Mouse (Mus musculus): ENCODE measurements around the gene Cmtm2a. TPM values are rescaled to one million over a fixed set of nuclear protein-coding genes. Genes with fewer than 3 reads are reported as not detected.
"Not testable (repeated sequence)": the region's sequence is repeated elsewhere in the genome, so short reads cannot be mapped to it uniquely, and the experiment has no call there.

The Cmtm2a gene
- not detected in 2 replicates for total RNA-seq (2012; rRNA removed)
- not detected in 2 replicates for total RNA-seq (2014; rRNA removed)
- polyA plus RNA-seq (2012; ENCODE audit: insufficient read length, low read depth), result not detected in 2 replicates

- H3K27ac ChIP-seq (ENCODE audit: insufficient read depth, low read depth); H3K36me3 ChIP-seq (replicated peaks in 1 of 2; ENCODE audit: control insufficient read depth in 1 of 2, insufficient read depth in 1 of 2, low read length in 1 of 2); dilution Hi-C loops (cut with MboI; ENCODE audit: extremely low pct_ligation_motif_present, extremely low pct_unique_long_range_greater_than_20kb, low sequenced_read_pairs); H3K4me3 ChIP-seq (replicated peaks in 1 of 3; ENCODE audit: low read depth in 2 of 3, low read length in 2 of 3, poor library complexity in 1 of 3); H3K9me3 ChIP-seq (replicated peaks; ENCODE audit: low read length); H3K79me2 ChIP-seq (replicated peaks; ENCODE audit: control insufficient read depth, extremely low read depth, insufficient read depth, poor library complexity, severe bottlenecking); H3K27me3 ChIP-seq (replicated peaks); H3K4me1 ChIP-seq (ENCODE audit: control insufficient read depth in 1 of 2, insufficient read depth in 2 of 2); in situ Hi-C loops (cut with MboI; ENCODE audit: low pct_ligation_motif_present, low pct_unique_long_range_greater_than_20kb, low sequenced_read_pairs); DNase-seq (ENCODE audit: extremely low read depth); H3K9ac ChIP-seq (ENCODE audit: insufficient read depth, low read depth): not testable (repeated sequence)
- H3K4me2 ChIP-seq (ENCODE audit: insufficient read depth, low read depth, poor library complexity, severe bottlenecking), result peak within 1 kb of the TSS; percentile 44; the same call in 1 of the 2 replicates
These were observed at the start of gene Cmtm2a for GRCm38 (mm10) chr8:104293081-104293480. Cmtm2a (minus strand) TSS chr8:104293181.

- in situ Hi-C loops (cut with MboI; ENCODE audit: low pct_ligation_motif_present, low pct_unique_long_range_greater_than_20kb, low sequenced_read_pairs) (loop anchor here (5.0 kb wide), 1 partner anchor 65 kb away; no protein-coding TSS in a partner anchor), dilution Hi-C loops (cut with MboI; ENCODE audit: extremely low pct_ligation_motif_present, extremely low pct_unique_long_range_greater_than_20kb, low sequenced_read_pairs) (no loop called here)
- Histone ChIP-seq H3K36me3 (replicated peaks in 1 of 2; ENCODE audit: control insufficient read depth in 1 of 2, insufficient read depth in 1 of 2, low read length in 1 of 2) (peaks cover 0 to 32% of the 10 kb centered on the region in 2 experiments), H3K4me1 (ENCODE audit: control insufficient read depth in 1 of 2, insufficient read depth in 2 of 2) (peaks cover 3 to 30% of the 10 kb centered on the region in 2 experiments; a peak in 2 of 4 replicates), H3K27ac (ENCODE audit: insufficient read depth, low read depth) (no peak overlapping the region), H3K9me3 (replicated peaks; ENCODE audit: low read length) (no peaks in the 10 kb centered on the region), H3K4me2 (ENCODE audit: insufficient read depth, low read depth, poor library complexity, severe bottlenecking) (no peak overlapping the region), H3K79me2 (replicated peaks; ENCODE audit: control insufficient read depth, extremely low read depth, insufficient read depth, poor library complexity, severe bottlenecking) (no peaks in the 10 kb centered on the region), H3K27me3 (replicated peaks) (no peaks in the 10 kb centered on the region), H3K4me3 (replicated peaks in 1 of 3; ENCODE audit: low read depth in 2 of 3, low read length in 2 of 3, poor library complexity in 1 of 3) (no peak overlapping the region), H3K9ac (ENCODE audit: insufficient read depth, low read depth) (no peak overlapping the region)
- DNase-seq (ENCODE audit: extremely low read depth), result no peak
- TF ChIP-seq ELF1 (IDR thresholded peaks at IDR 0.05; ENCODE audit: low read depth, low read length) (no peak), ZKSCAN1 (IDR thresholded peaks at IDR 0.05; ENCODE audit: borderline replicate concordance, low read depth, low read length) (no peak), MAX (IDR thresholded peaks at IDR 0.05; ENCODE audit: low read length) (no peak)
These were observed 49.4 kb upstream of the Cmtm2a start for GRCm38 (mm10) chr8:104342426-104342825.

- dilution Hi-C loops (cut with MboI; ENCODE audit: extremely low pct_ligation_motif_present, extremely low pct_unique_long_range_greater_than_20kb, low sequenced_read_pairs), result no loop called here
- H3K4me1 ChIP-seq (ENCODE audit: control insufficient read depth in 1 of 2, insufficient read depth in 2 of 2), result peaks cover 3 to 30% of the 10 kb centered on the region in 2 experiments; a peak in 2 of 4 replicates
These were observed 48.7 kb upstream of the Cmtm2a start for GRCm38 (mm10) chr8:104341678-104342077.

GRCm38 (mm10) chr8:104341106-104341561 is 48.2 kb upstream of the Cmtm2a start:
- Histone ChIP-seq H3K4me1 (ENCODE audit: control insufficient read depth in 1 of 2, insufficient read depth in 2 of 2) (peaks cover 3 to 30% of the 10 kb centered on the region in 2 experiments; a peak in 2 of 4 replicates), H3K9me3 (replicated peaks; ENCODE audit: low read length) (no peaks in the 10 kb centered on the region), H3K79me2 (replicated peaks; ENCODE audit: control insufficient read depth, extremely low read depth, insufficient read depth, poor library complexity, severe bottlenecking) (no peaks in the 10 kb centered on the region), H3K9ac (ENCODE audit: insufficient read depth, low read depth) (peak overlapping the region; percentile 85), H3K36me3 (replicated peaks in 1 of 2; ENCODE audit: control insufficient read depth in 1 of 2, insufficient read depth in 1 of 2, low read length in 1 of 2) (peaks cover 0 to 20% of the 10 kb centered on the region in 2 experiments), H3K4me3 (replicated peaks in 1 of 3; ENCODE audit: low read depth in 2 of 3, low read length in 2 of 3, poor library complexity in 1 of 3) (peak overlapping the region; percentile 35 to 92 (median 63)), H3K27ac (ENCODE audit: insufficient read depth, low read depth) (no peak overlapping the region), H3K27me3 (replicated peaks) (no peaks in the 10 kb centered on the region), H3K4me2 (ENCODE audit: insufficient read depth, low read depth, poor library complexity, severe bottlenecking) (peak overlapping the region; percentile 85)
- in situ Hi-C loops (cut with MboI; ENCODE audit: low pct_ligation_motif_present, low pct_unique_long_range_greater_than_20kb, low sequenced_read_pairs), result loop anchor here (5.0 kb wide), 1 partner anchor 66 kb away; no protein-coding TSS in a partner anchor
- no peak for DNase-seq (ENCODE audit: extremely low read depth)
- dilution Hi-C loops (cut with MboI; ENCODE audit: extremely low pct_ligation_motif_present, extremely low pct_unique_long_range_greater_than_20kb, low sequenced_read_pairs), result no loop called here
- TF ChIP-seq MYC (IDR thresholded peaks at IDR 0.05; ENCODE audit: low read depth, low read length) (no peak), GABPA (IDR thresholded peaks at IDR 0.05; ENCODE audit: insufficient replicate concordance, low read depth, low read length) (no peak), MAZ (IDR thresholded peaks at IDR 0.05; ENCODE audit: low read depth, low read length) (no peak), NELFE (IDR thresholded peaks at IDR 0.05; ENCODE audit: low read depth, low read length) (no peak), ZMIZ1 (IDR thresholded peaks at IDR 0.05; ENCODE audit: low read depth, low read length) (no peak), TCF12 (IDR thresholded peaks at IDR 0.05; ENCODE audit: low read depth, low read length) (no peak), ZKSCAN1 (IDR thresholded peaks at IDR 0.05; ENCODE audit: borderline replicate concordance, low read depth, low read length) (no peak)

More at GRCm38 (mm10) chr8:104341678-104342077, 48.7 kb upstream of the Cmtm2a start:
- no peak for DNase-seq (ENCODE audit: extremely low read depth)
- Histone ChIP-seq H3K27ac (ENCODE audit: insufficient read depth, low read depth) (no peak overlapping the region), H3K27me3 (replicated peaks) (no peaks in the 10 kb centered on the region), H3K4me2 (ENCODE audit: insufficient read depth, low read depth, poor library complexity, severe bottlenecking) (no peak overlapping the region), H3K9ac (ENCODE audit: insufficient read depth, low read depth) (no peak overlapping the region), H3K79me2 (replicated peaks; ENCODE audit: control insufficient read depth, extremely low read depth, insufficient read depth, poor library complexity, severe bottlenecking) (no peaks in the 10 kb centered on the region), H3K4me3 (replicated peaks in 1 of 3; ENCODE audit: low read depth in 2 of 3, low read length in 2 of 3, poor library complexity in 1 of 3) (no peak overlapping the region), H3K9me3 (replicated peaks; ENCODE audit: low read length) (no peaks in the 10 kb centered on the region), H3K36me3 (replicated peaks in 1 of 2; ENCODE audit: control insufficient read depth in 1 of 2, insufficient read depth in 1 of 2, low read length in 1 of 2) (peaks cover 0 to 25% of the 10 kb centered on the region in 2 experiments)
- in situ Hi-C loops (cut with MboI; ENCODE audit: low pct_ligation_motif_present, low pct_unique_long_range_greater_than_20kb, low sequenced_read_pairs), result loop anchor here (5.0 kb wide), 1 partner anchor 66 kb away; no protein-coding TSS in a partner anchor
- TF ChIP-seq ZC3H11A (IDR thresholded peaks at IDR 0.05; ENCODE audit: low read depth, low read length) (no peak), SIN3A (IDR thresholded peaks at IDR 0.05; ENCODE audit: low read length) (no peak)

All from CH12.LX (cell line).